Mouse (Mus musculus) embryonic facial prominence, embryonic 11.5 days (tissue): ENCODE measurements around the gene Ccdc92. TPM values are rescaled to one million over a fixed set of nuclear protein-coding genes. Genes with fewer than 3 reads are reported as not detected.

ENCODE experiments used
- ATAC-seq: fragments of 200-750 bp; cut with Nextera tagmentation; replicated peaks from 2 replicates; pipeline ENCODE4 v1.8.0; 2017; ENCODE audit warnings: low read depth; ENCODE audit not compliant: insufficient number of reproducible peaks, low FRiP score, low TSS enrichment
- DNase-seq: peaks from one replicate; pipeline ENCODE4 v3.0.0-alpha.2; 2015; ENCODE audit warnings: low spot score
- H3K27ac ChIP-seq: fragments of 300-500 bp; sonication (generic); replicated peaks from 2 replicates; pipeline ENCODE4 v1.5.1; 2014; ENCODE audit warnings: mild to moderate bottlenecking, low read depth, low read length, control low read depth
- H3K27me3 ChIP-seq: fragments of 300-500 bp; sonication (generic); 2 replicates; pipeline ENCODE4 v1.6.1; 2014; ENCODE audit warnings: mild to moderate bottlenecking, low read length, moderate library complexity, mixed read lengths; ENCODE audit not compliant: control insufficient read depth, insufficient read depth
- H3K36me3 ChIP-seq: fragments of 300-500 bp; sonication (generic); replicated peaks from 2 replicates; pipeline ENCODE4 v1.6.1; 2014; ENCODE audit warnings: low read depth, mild to moderate bottlenecking, low read length, moderate library complexity, mixed read lengths; ENCODE audit not compliant: control insufficient read depth, insufficient read depth
- H3K4me1 ChIP-seq: fragments of 300-500 bp; sonication (generic); 2 replicates; pipeline ENCODE4 v1.6.1; 2014; ENCODE audit warnings: low read length, mixed read lengths; ENCODE audit not compliant: control insufficient read depth, insufficient read depth
- H3K4me2 ChIP-seq: fragments of 300-500 bp; sonication (generic); 2 replicates; pipeline ENCODE4 v1.6.1; 2014; ENCODE audit warnings: low read depth, mild to moderate bottlenecking, control low read depth, low read length, moderate library complexity
- H3K4me3 ChIP-seq: fragments of 300-500 bp; sonication (generic); 2 replicates; pipeline ENCODE4 v1.5.1; 2014; ENCODE audit warnings: low read depth, low read length, control low read depth
- H3K9ac ChIP-seq: fragments of 300-500 bp; sonication (generic); replicated peaks from 2 replicates; pipeline ENCODE4 v1.6.1; 2014; ENCODE audit warnings: mild to moderate bottlenecking, control low read depth, low read length
- H3K9me3 ChIP-seq: fragments of 300-500 bp; sonication (generic); replicated peaks from 2 replicates; pipeline ENCODE4 v1.6.1; 2016; ENCODE audit warnings: mild to moderate bottlenecking, low read length, inconsistent platforms, mixed read lengths; ENCODE audit not compliant: control insufficient read depth
- WGBS: fragments of 180-500 bp; shearing (Covaris S2); extraction: QIAGEN DNeasy Blood & Tissue Kit; methylation state at CpG from one replicate; pipeline ENCODE4 v1.1.7; 2014; 5-methylcytosine and 5-hydroxymethylcytosine counted together
- polyA plus RNA-seq: library from polyadenylated mRNA; unstranded; fragments of >200 nt; fragmentation: Nextera tagmentation; extraction: Ambion mirVana; gene quantifications from 2 replicates; pipeline ENCODE4 v1.2.1, GENCODE M21; 2014

Ccdc92 gene
- polyA plus RNA-seq, 1 experiment from 2014 or later = 14.4 TPM

- ATAC-seq (no peak), DNase-seq (no peak)
- Histone ChIP-seq H3K4me2 (no peak overlapping the region), H3K9ac (no peak overlapping the region), H3K27me3 (no peaks in the 10 kb centered on the region), H3K36me3 (no peaks in the 10 kb centered on the region), H3K4me1 (no peaks in the 10 kb centered on the region), H3K4me3 (no peak overlapping the region), H3K9me3 (no peaks in the 10 kb centered on the region), H3K27ac (no peak overlapping the region)
- WGBS = 31% methylated on average over 2 of the region's 2 CpGs
Measured at GRCm38 (mm10) chr5:124852294-124852693, 9.9 kb downstream of the Ccdc92 start.

- 39% methylated on average over 4 of the region's 4 CpGs for WGBS
- no peak; the same call in 1 of the 2 replicates for ATAC-seq
- H3K4me3 ChIP-seq = no peak overlapping the region
Measured at GRCm38 (mm10) chr5:124851572-124851971, 10.7 kb downstream of the Ccdc92 start.

GRCm38 (mm10) chr5:124848994-124849393 is 13.2 kb downstream of the Ccdc92 start:
- ATAC-seq = no peak
- no peak overlapping the region for H3K4me3 ChIP-seq
- H3K4me1 ChIP-seq = no peaks in the 10 kb centered on the region
- H3K9me3 ChIP-seq = no peaks in the 10 kb centered on the region
- H3K9ac ChIP-seq = no peak overlapping the region
- no peak overlapping the region for H3K4me2 ChIP-seq
- H3K36me3 ChIP-seq = no peaks in the 10 kb centered on the region
- no peak overlapping the region for H3K27ac ChIP-seq
- DNase-seq = no peak
- 82% methylated on average over 3 of the region's 3 CpGs for WGBS
- H3K27me3 ChIP-seq = no peaks in the 10 kb centered on the region

More at GRCm38 (mm10) chr5:124851572-124851971, 10.7 kb downstream of the Ccdc92 start:
- no peaks in the 10 kb centered on the region for H3K4me1 ChIP-seq
- H3K9me3 ChIP-seq = no peaks in the 10 kb centered on the region
- H3K9ac ChIP-seq = no peak overlapping the region
- H3K4me2 ChIP-seq = no peak overlapping the region
- no peaks in the 10 kb centered on the region for H3K36me3 ChIP-seq
- DNase-seq = peak; percentile 26
- H3K27ac ChIP-seq = no peak overlapping the region
- H3K27me3 ChIP-seq = no peaks in the 10 kb centered on the region

- peak; percentile 65 for DNase-seq
- no peaks in the 10 kb centered on the region for H3K9me3 ChIP-seq
- H3K9ac ChIP-seq = no peak overlapping the region
- no peaks in the 10 kb centered on the region for H3K4me1 ChIP-seq
- 0 out of 2 replicates have a peak, but pooled peaks have one; percentile 9 for ATAC-seq
- H3K36me3 ChIP-seq = no peaks in the 10 kb centered on the region
- H3K4me3 ChIP-seq = no peak overlapping the region
- H3K27me3 ChIP-seq = no peaks in the 10 kb centered on the region
- no peak overlapping the region for H3K4me2 ChIP-seq
- H3K27ac ChIP-seq = no peak overlapping the region
- WGBS = 38% methylated on average over 1 of the region's 1 CpGs
Measured at GRCm38 (mm10) chr5:124847014-124847413, 15.2 kb downstream of the Ccdc92 start.

- Histone ChIP-seq H3K27ac (no peak overlapping the region), H3K4me2 (no peak overlapping the region), H3K27me3 (no peaks in the 10 kb centered on the region), H3K4me1 (no peaks in the 10 kb centered on the region), H3K4me3 (no peak overlapping the region), H3K36me3 (no peaks in the 10 kb centered on the region), H3K9me3 (no peaks in the 10 kb centered on the region), H3K9ac (no peak overlapping the region)
- DNase-seq = no peak
- no peak for ATAC-seq
- 75% methylated on average over 4 of the region's 4 CpGs for WGBS
Measured at GRCm38 (mm10) chr5:124844929-124845328, 17.3 kb downstream of the Ccdc92 start.

- no peak for ATAC-seq
- H3K27ac ChIP-seq = no peak overlapping the region
Measured at GRCm38 (mm10) chr5:124843386-124843785, 18.8 kb downstream of the Ccdc92 start.

GRCm38 (mm10) chr5:124840669-124841068 is 21.6 kb downstream of the Ccdc92 start:
- Histone ChIP-seq H3K36me3 (no peaks in the 10 kb centered on the region; the same call in 1 of the 2 replicates), H3K9me3 (no peaks in the 10 kb centered on the region), H3K4me1 (no peaks in the 10 kb centered on the region), H3K4me2 (no peak overlapping the region), H3K27me3 (no peaks in the 10 kb centered on the region), H3K27ac (no peak overlapping the region), H3K9ac (no peak overlapping the region), H3K4me3 (no peak overlapping the region)
- WGBS = 88% methylated on average over 2 of the region's 2 CpGs
- DNase-seq (no peak), ATAC-seq (no peak)

More at GRCm38 (mm10) chr5:124843386-124843785, 18.8 kb downstream of the Ccdc92 start:
- Histone ChIP-seq H3K4me1 (no peaks in the 10 kb centered on the region), H3K36me3 (no peaks in the 10 kb centered on the region), H3K4me2 (no peak overlapping the region), H3K4me3 (no peak overlapping the region), H3K9ac (no peak overlapping the region), H3K9me3 (no peaks in the 10 kb centered on the region), H3K27me3 (no peaks in the 10 kb centered on the region)
- no peak for DNase-seq
- 77% methylated on average over 8 of the region's 8 CpGs for WGBS

- Histone ChIP-seq H3K27me3 (no peaks in the 10 kb centered on the region), H3K9ac (no peak overlapping the region)
- WGBS = 76% methylated on average over 7 of the region's 7 CpGs
Measured at GRCm38 (mm10) chr5:124840202-124840601, 22.0 kb downstream of the Ccdc92 start.

More at GRCm38 (mm10) chr5:124840202-124840601, 22.0 kb downstream of the Ccdc92 start:
- no peak for DNase-seq
- H3K4me1 ChIP-seq = no peaks in the 10 kb centered on the region
- no peaks in the 10 kb centered on the region for H3K9me3 ChIP-seq
- no peaks in the 10 kb centered on the region; the same call in 1 of the 2 replicates for H3K36me3 ChIP-seq
- no peak for ATAC-seq
- H3K27ac ChIP-seq = no peak overlapping the region
- no peak overlapping the region for H3K4me3 ChIP-seq
- H3K4me2 ChIP-seq = no peak overlapping the region
